Mouse (Mus musculus) lung, embryonic 14.5 days (tissue): ENCODE results near the gene Gm49333. TPM values are rescaled to one million over a fixed set of nuclear protein-coding genes. Genes with fewer than 3 reads are reported as not detected.

Source experiments
- ATAC-seq: fragments of 200-750 bp; cut with Nextera tagmentation; 2 replicates; pipeline ENCODE4 v1.8.0; 2017; ENCODE audit warnings: mild to moderate bottlenecking, moderate TSS enrichment, moderate library complexity; ENCODE audit not compliant: insufficient read depth
- DNase-seq: peaks from one replicate; pipeline ENCODE4 v3.0.0-alpha.2; 2015
- H3K27ac ChIP-seq: fragments of 300-500 bp; sonication (generic); 2 replicates; pipeline ENCODE4 v1.5.1; 2014; ENCODE audit warnings: low read depth, mild to moderate bottlenecking, moderate library complexity
- H3K27me3 ChIP-seq: fragments of 300-500 bp; sonication (generic); 2 replicates; pipeline ENCODE4 v1.6.1; 2014; ENCODE audit warnings: low read length, control low read depth; ENCODE audit not compliant: insufficient read depth
- H3K36me3 ChIP-seq: fragments of 300-500 bp; sonication (generic); 2 replicates; pipeline ENCODE4 v1.6.1; 2014; ENCODE audit warnings: control low read depth; ENCODE audit not compliant: insufficient read depth
- H3K4me1 ChIP-seq: fragments of 300-500 bp; sonication (generic); 2 replicates; pipeline ENCODE4 v1.6.1; 2014; ENCODE audit warnings: antibody characterized with exemption, control low read depth; ENCODE audit not compliant: insufficient read depth
- H3K4me2 ChIP-seq: fragments of 300-500 bp; sonication (generic); 2 replicates; pipeline ENCODE4 v1.6.1; 2014; ENCODE audit warnings: mild to moderate bottlenecking
- H3K4me3 ChIP-seq: fragments of 300-500 bp; sonication (generic); 2 replicates; pipeline ENCODE4 v1.5.1; 2014; ENCODE audit warnings: low read depth, low read length
- H3K9ac ChIP-seq: fragments of 300-500 bp; sonication (generic); 2 replicates; pipeline ENCODE4 v1.6.1; 2014
- H3K9me3 ChIP-seq: fragments of 300-500 bp; sonication (generic); 2 replicates; pipeline ENCODE4 v1.6.1; 2016; ENCODE audit warnings: low read depth, low read length, control low read depth
- CTCF ChIP-seq: IDR thresholded peaks from 2 replicates; pipeline ENCODE4 v1.5.1; 2016; ENCODE audit warnings: antibody characterized with exemption, low read depth
- WGBS: fragments of 180-500 bp; shearing (Covaris S2); extraction: QIAGEN DNeasy Blood & Tissue Kit; methylation state at CpG from one replicate; pipeline ENCODE4 v1.1.7; 2014; 5-methylcytosine and 5-hydroxymethylcytosine counted together
- polyA plus RNA-seq: library from polyadenylated mRNA; unstranded; fragments of >200 nt; fragmentation: Nextera tagmentation; extraction: Ambion mirVana; gene quantifications from 2 replicates; pipeline ENCODE4 v1.2.1, GENCODE M21; 2014

Gene Gm49333
- polyA plus RNA-seq, 1 experiment from 2014 or later, result not detected

GRCm38 (mm10) chr16:20672500-20672902, 61.1 kb downstream of the Gm49333 start:
- Histone ChIP-seq H3K27me3 (no peaks in the 10 kb centered on the region), H3K9me3 (no peaks in the 10 kb centered on the region), H3K9ac (peak overlapping the region; percentile 94), H3K27ac (peak overlapping the region; percentile 94), H3K4me2 (peak overlapping the region; percentile 99), H3K4me3 (peak overlapping the region; percentile 93), H3K36me3 (peaks cover 30% of the 10 kb centered on the region), H3K4me1 (peaks cover 3% of the 10 kb centered on the region; the same call in 1 of the 2 replicates)
- TF ChIP-seq CTCF, result no peak
- ATAC-seq (peak; percentile 94), DNase-seq (peak; percentile 98)
- WGBS, result 0% methylated on average over 29 of the region's 38 CpGs

DNA sequence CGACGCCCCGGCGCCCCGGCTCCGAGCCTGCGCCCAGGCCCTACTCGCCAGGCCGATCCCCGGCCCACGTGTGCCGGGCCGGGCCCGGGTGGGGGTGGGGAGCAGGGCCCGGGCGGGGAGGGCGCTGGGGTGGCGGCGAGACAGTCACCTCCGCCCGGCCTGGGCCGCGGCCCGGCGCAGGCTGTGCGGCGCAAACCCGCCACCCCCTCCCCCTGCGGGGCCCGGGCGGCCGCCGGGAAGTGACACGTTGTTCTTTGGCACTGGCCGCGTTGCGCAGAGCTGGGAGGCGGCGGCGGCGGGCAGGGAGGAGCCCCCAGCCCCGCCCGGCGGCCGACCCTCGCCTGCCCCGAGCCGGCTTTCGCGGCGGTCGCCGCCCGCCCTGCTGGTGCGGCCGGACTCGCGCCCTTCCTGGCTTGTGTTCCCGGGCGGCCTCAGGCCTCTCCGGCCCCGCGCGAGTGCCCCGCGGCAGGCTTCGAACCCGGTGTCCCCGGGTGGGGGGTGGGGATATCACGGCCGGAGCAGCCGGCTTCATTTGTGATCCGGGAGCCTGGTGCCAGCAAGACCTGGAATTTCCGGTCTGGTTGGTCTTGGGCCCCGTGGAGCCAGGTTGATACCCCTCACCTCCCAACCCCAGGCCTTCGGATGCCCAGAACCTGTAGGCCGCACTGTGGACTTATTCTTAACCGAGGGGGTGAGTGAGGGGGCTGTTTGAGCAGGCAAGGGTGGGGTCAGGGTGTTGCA, 61.7 kb downstream of the Gm49333 start:
- ATAC-seq (peak; percentile 80), DNase-seq (peak; percentile 76)
- Histone ChIP-seq H3K4me2 (peak overlapping the region; percentile 99), H3K27me3 (no peaks in the 10 kb centered on the region), H3K27ac (peak overlapping the region; percentile 94), H3K4me3 (peak overlapping the region; percentile 93), H3K36me3 (peaks cover 36% of the 10 kb centered on the region), H3K9me3 (no peaks in the 10 kb centered on the region), H3K4me1 (peaks cover 3% of the 10 kb centered on the region; the same call in 1 of the 2 replicates), H3K9ac (peak overlapping the region; percentile 94)
- 1% methylated on average over 52 of the region's 78 CpGs for WGBS
- no peak for TF ChIP-seq CTCF

GRCm38 (mm10) chr16:20673706-20674303, 62.4 kb downstream of the Gm49333 start:
- DNase-seq (peak; percentile 14), ATAC-seq (no peak)
- Histone ChIP-seq H3K9ac (peak overlapping the region; percentile 94), H3K4me3 (peak overlapping the region; percentile 93), H3K4me1 (peaks cover 3% of the 10 kb centered on the region; the same call in 1 of the 2 replicates), H3K27me3 (no peaks in the 10 kb centered on the region), H3K4me2 (peak overlapping the region; percentile 99), H3K9me3 (no peaks in the 10 kb centered on the region), H3K27ac (peak overlapping the region; percentile 94), H3K36me3 (peaks cover 43% of the 10 kb centered on the region)
- TF ChIP-seq CTCF, result no peak
- 5% methylated on average over 14 of the region's 14 CpGs for WGBS

DNA sequence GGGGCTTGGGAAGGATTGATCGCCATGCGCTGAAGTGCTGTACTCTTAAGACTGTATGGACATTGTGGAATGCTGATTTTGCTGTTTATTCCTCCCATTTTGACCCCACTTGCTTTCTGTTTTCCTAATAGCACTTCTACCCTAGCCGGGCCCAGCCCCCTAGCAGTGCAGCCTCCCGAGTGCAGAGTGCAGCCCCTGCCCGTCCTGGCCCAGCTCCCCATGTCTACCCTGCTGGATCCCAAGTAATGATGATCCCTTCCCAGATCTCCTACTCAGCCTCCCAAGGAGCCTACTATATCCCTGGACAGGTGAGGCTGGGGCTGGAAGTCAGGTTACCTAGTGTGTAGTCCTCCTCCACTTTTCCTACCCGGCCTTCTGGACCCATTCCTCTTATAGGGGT, 63.8 kb downstream of the Gm49333 start:
- H3K4me3 ChIP-seq, result no peak overlapping the region
- 90% methylated on average over 6 of the region's 6 CpGs for WGBS
- H3K9me3 ChIP-seq, result no peaks in the 10 kb centered on the region
- H3K9ac ChIP-seq, result no peak overlapping the region
- peak overlapping the region; percentile 99 for H3K4me2 ChIP-seq
- no peak for DNase-seq
- H3K36me3 ChIP-seq, result peaks cover 57% of the 10 kb centered on the region
- no peak for ATAC-seq
- peaks cover 3% of the 10 kb centered on the region; the same call in 1 of the 2 replicates for H3K4me1 ChIP-seq
- no peaks in the 10 kb centered on the region for H3K27me3 ChIP-seq
- TF ChIP-seq CTCF, result no peak
- H3K27ac ChIP-seq, result no peak overlapping the region

DNA sequence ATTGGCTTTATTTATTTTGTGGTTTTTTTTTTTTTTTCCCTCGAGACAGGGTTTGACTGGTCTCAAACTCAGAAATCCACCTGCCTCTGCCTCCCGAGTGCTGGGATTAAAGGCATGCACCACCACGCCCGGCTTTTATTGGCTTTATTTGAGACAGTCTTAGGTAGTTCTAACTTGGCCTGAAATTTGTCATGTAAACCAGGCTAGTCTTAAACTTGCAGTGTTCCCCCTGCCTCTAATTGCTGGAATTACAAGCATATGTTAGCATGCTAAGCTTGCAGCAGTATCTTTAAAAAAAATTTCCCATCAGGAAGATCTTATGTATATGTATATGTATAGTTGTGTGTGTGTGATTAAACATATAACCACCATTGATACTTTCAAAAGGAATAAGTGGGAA, 65.3 kb downstream of the Gm49333 start:
- Histone ChIP-seq H3K9me3 (no peaks in the 10 kb centered on the region), H3K4me2 (no peak overlapping the region), H3K36me3 (peaks cover 72% of the 10 kb centered on the region), H3K4me3 (no peak overlapping the region), H3K27me3 (no peaks in the 10 kb centered on the region), H3K9ac (no peak overlapping the region), H3K4me1 (peaks cover 3% of the 10 kb centered on the region; the same call in 1 of the 2 replicates), H3K27ac (no peak overlapping the region)
- no peak; the same call in 1 of the 2 replicates for TF ChIP-seq CTCF
- 73% methylated on average over 4 of the region's 4 CpGs for WGBS
- no peak for ATAC-seq
- DNase-seq, result peak; percentile 45

DNA sequence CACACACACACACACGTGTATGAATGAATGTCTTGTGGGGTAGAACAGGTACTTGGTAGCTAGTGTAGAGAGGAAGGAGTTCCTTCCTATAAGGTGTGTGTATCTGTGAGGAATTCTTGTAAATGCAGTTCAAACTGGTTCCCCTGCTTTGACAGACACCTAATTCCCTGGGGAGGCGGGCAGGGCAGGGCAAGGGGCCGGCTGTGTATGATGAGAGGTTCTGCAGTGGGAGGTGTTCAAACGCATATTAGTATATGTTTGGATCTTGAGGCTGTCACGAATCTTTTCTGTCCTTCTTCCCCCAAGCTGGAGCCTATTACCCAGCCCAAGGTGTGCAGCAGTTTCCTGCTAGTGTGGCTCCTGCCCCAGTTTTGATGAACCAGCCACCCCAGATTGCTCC, 66.0 kb downstream of the Gm49333 start:
- TF ChIP-seq CTCF, result no peak
- Histone ChIP-seq H3K27ac (no peak overlapping the region), H3K9ac (peak overlapping the region; percentile 29; the same call in 1 of the 2 replicates), H3K36me3 (peaks cover 79% of the 10 kb centered on the region), H3K4me2 (no peak overlapping the region), H3K4me3 (no peak overlapping the region), H3K4me1 (no peaks in the 10 kb centered on the region), H3K9me3 (no peaks in the 10 kb centered on the region), H3K27me3 (no peaks in the 10 kb centered on the region)
- ATAC-seq (no peak), DNase-seq (no peak)
- 76% methylated on average over 5 of the region's 5 CpGs for WGBS
